Mouse (Mus musculus): Measurements from ENCODE around the gene Foxi3. TPM values are rescaled to one million over a fixed set of nuclear protein-coding genes. Genes with fewer than 3 reads are reported as not detected.

Foxi3 gene
- total RNA-seq (2021) = not detected
- long read RNA-seq, experiment 1 = 0 reads
- long read RNA-seq, experiment 2 = 0 reads

- intact Hi-C loops (cut with DNase I) = loop anchor here (2.0 kb wide), 1 partner anchor 168 kb away; no protein-coding TSS in a partner anchor
- Histone ChIP-seq H3K4me3 (peak within 1 kb of the TSS; percentile 31), H3K27ac (no peak within 1 kb of the TSS)
- peak; percentile 14 to 16 for DNase-seq (ENCODE audit: extremely low spot score in 1 of 2, low spot score in 2 of 2)
- TF ChIP-seq CTCF (IDR thresholded peaks at IDR 0.05) = no peak
Observed at GRCm38 (mm10) chr6:70956285-70956912, at the start of gene Foxi3. Gene Foxi3 (plus strand): TSS chr6:70956531.

DNA sequence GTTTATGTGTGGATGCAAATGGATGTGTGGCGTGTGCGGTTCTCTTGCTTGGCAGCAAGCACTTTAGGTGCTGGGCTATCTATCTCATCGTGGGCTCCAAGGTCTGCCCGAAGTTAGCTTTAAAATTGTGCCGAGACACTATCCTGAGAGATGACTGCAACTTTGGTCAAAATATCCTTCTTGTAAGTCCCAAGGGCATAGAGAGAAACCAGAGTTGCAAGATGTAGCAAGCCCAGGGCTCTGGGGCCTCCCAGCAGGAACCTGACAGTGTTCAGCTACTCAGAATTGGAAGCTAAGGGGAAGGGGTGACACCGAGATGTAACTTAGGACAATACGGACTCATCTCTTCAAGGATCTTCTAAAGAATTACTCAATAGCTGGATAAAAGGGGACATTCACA is 46.8 kb upstream of the Foxi3 start:
- H3K27ac ChIP-seq = no peak overlapping the region
- intact Hi-C loops (cut with DNase I) = no loop called here
- no peak overlapping the region for H3K4me3 ChIP-seq
- no peak for DNase-seq (ENCODE audit: extremely low spot score in 1 of 2, low spot score in 2 of 2)
- TF ChIP-seq CTCF (IDR thresholded peaks at IDR 0.05) = no peak

- DNase-seq (ENCODE audit: extremely low spot score in 1 of 2, low spot score in 2 of 2) = no peak
- intact Hi-C loops (cut with DNase I) = no loop called here
- H3K27ac ChIP-seq = no peak overlapping the region
- no peak for TF ChIP-seq CTCF (IDR thresholded peaks at IDR 0.05)
- H3K4me3 ChIP-seq = no peak overlapping the region
Observed at GRCm38 (mm10) chr6:70910285-70910684, 46.0 kb upstream of the Foxi3 start.

- intact Hi-C loops (cut with DNase I) = no loop called here
- no peak overlapping the region for H3K27ac ChIP-seq
- TF ChIP-seq CTCF (IDR thresholded peaks at IDR 0.05) = no peak
- peak overlapping the region; percentile 28; the same call in 1 of the 2 replicates for H3K4me3 ChIP-seq
- peak; percentile 27 to 58 for DNase-seq (ENCODE audit: extremely low spot score in 1 of 2, low spot score in 2 of 2)
Observed at GRCm38 (mm10) chr6:70911668-70912395, 44.5 kb upstream of the Foxi3 start.

DNA sequence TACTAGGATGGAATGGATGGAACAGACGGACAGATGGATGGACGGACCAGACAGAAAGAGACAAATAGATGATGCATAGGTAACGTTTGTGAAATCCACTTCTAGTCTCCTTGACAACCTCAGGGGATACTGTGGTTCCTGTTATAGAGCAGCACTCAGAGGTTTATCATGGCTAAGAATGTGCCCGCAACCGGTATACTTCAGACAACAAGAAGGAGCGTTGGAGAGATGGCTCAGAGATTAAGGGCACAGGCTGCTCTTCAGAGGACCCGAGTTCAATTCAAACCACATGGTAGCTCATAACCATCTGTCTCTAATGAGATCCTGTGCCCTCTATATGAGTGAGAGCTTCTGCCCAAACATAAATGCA is 44.0 kb upstream of the Foxi3 start:
- Histone ChIP-seq H3K4me3 (no peak overlapping the region), H3K27ac (no peak overlapping the region)
- intact Hi-C loops (cut with DNase I) = no loop called here
- TF ChIP-seq CTCF (IDR thresholded peaks at IDR 0.05) = no peak
- DNase-seq (ENCODE audit: extremely low spot score in 1 of 2, low spot score in 2 of 2) = no peak

DNA sequence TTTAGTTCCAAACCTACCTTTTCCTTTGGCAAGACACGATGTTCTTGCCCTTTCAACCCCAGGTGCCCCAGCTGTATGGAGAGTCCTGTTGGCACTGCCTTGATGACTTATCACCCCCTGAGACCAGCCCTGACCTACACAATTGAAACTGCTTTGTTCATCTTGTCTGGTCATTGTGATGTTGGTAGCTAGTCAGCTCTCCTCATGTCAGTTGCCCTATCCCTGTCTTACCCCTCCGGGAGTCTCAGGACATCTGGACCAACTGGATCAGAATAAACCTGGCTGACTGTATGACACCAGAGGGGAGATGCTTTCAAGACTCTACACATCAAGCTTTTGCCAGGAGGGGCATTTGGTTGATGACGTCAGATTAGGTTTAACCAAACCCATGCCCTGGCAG is 37.5 kb upstream of the Foxi3 start, which contains the start of gene Tex37:
Gene Tex37, minus strand, starts transcription at position 101 of the 400 bp plus-strand sequence.
- DNase-seq (ENCODE audit: extremely low spot score in 1 of 2, low spot score in 2 of 2) = no peak
- TF ChIP-seq CTCF (IDR thresholded peaks at IDR 0.05) = no peak
- intact Hi-C loops (cut with DNase I) = no loop called here
- no peak within 1 kb of the TSS for H3K27ac ChIP-seq
- no peak within 1 kb of the TSS for H3K4me3 ChIP-seq

- intact Hi-C loops (cut with DNase I) = loop anchor here (2.0 kb wide), 1 partner anchor 109 kb away; no protein-coding TSS in a partner anchor
- DNase-seq (ENCODE audit: extremely low spot score in 1 of 2, low spot score in 2 of 2) = peak; percentile 42 to 65
- TF ChIP-seq CTCF (IDR thresholded peaks at IDR 0.05) = peak; percentile 79
- Histone ChIP-seq H3K27ac (no peak overlapping the region), H3K4me3 (no peak overlapping the region)
Observed at GRCm38 (mm10) chr6:70921274-70922074, 34.9 kb upstream of the Foxi3 start.

GRCm38 (mm10) chr6:70931801-70932200 is 24.5 kb upstream of the Foxi3 start:
- Histone ChIP-seq H3K27ac (no peak overlapping the region), H3K4me3 (no peak overlapping the region)
- intact Hi-C loops (cut with DNase I) = no loop called here
- DNase-seq (ENCODE audit: extremely low spot score in 1 of 2, low spot score in 2 of 2) = no peak
- no peak for TF ChIP-seq CTCF (IDR thresholded peaks at IDR 0.05)

DNA sequence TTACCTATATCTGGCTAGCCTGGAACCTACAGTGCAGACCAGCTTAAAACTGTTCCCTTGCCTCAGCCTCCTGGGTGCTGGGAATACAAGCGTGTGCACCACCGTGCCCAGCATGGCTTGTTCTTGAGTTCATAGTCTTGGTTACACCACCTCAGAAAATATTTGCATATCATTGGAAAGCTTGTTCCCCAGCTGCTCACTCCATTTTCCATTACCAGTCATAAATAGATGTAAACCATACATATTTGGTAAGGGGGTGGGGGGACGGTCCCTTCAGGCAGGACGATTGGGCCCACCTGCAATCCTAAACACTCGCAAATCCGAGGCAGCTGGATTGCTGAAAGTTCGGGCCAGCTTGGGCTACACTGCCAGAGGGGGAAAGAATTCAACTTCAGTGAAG is 3.1 kb upstream of the Foxi3 start:
- H3K27ac ChIP-seq = no peak overlapping the region
- DNase-seq (ENCODE audit: extremely low spot score in 1 of 2, low spot score in 2 of 2) = no peak
- no peak overlapping the region for H3K4me3 ChIP-seq
- TF ChIP-seq CTCF (IDR thresholded peaks at IDR 0.05) = no peak
- intact Hi-C loops (cut with DNase I) = no loop called here

DNA sequence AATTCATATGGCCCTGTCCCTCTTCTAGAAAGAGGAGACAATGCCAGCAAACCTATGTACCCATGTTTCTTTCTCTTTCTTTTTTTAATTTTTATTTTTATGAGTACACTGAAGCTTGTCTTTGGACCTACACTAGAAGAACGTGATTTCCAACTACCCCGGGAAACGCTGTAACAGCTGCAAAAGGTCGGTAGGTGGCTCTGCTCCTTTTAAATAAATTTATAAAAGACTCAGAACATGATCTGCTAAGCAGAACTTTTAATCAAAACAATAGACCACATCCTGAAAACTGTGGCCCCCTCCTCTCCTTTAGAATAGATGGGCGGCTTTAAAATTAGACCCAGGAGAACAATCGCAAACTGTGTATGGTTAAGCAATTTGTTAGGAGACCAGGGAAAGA is 2.3 kb upstream of the Foxi3 start:
- no peak for DNase-seq (ENCODE audit: extremely low spot score in 1 of 2, low spot score in 2 of 2)
- Histone ChIP-seq H3K4me3 (no peak overlapping the region), H3K27ac (no peak overlapping the region)
- peak; percentile 50 for TF ChIP-seq CTCF (IDR thresholded peaks at IDR 0.05)
- intact Hi-C loops (cut with DNase I) = no loop called here

GRCm38 (mm10) chr6:70955291-70955800 is 985 bp upstream of the Foxi3 start:
- TF ChIP-seq CTCF (IDR thresholded peaks at IDR 0.05) = no peak
- Histone ChIP-seq H3K27ac (no peak overlapping the region), H3K4me3 (no peak overlapping the region)
- intact Hi-C loops (cut with DNase I) = no loop called here
- no peak for DNase-seq (ENCODE audit: extremely low spot score in 1 of 2, low spot score in 2 of 2)

- H3K27ac ChIP-seq = no peak overlapping the region
- no peak for DNase-seq (ENCODE audit: extremely low spot score in 1 of 2, low spot score in 2 of 2)
- peak overlapping the region; percentile 31 for H3K4me3 ChIP-seq
- intact Hi-C loops (cut with DNase I) = loop anchor here (2.0 kb wide), 1 partner anchor 169 kb away; no protein-coding TSS in a partner anchor
- TF ChIP-seq CTCF (IDR thresholded peaks at IDR 0.05) = no peak
Observed at GRCm38 (mm10) chr6:70955841-70956240, 490 bp upstream of the Foxi3 start.

Measured in left cerebral cortex, adult 2 months (tissue).